Mouse (Mus musculus): ENCODE results near the gene Tab2. TPM values are rescaled to one million over a fixed set of nuclear protein-coding genes. Genes with fewer than 3 reads are reported as not detected.
A peak's percentile ranks its signal among the peaks of the same experiment; 100 is the strongest.

Tab2 gene
- polyA plus RNA-seq, 1 experiment from 2014 or later, result 22.1 TPM

GRCm38 (mm10) chr10:7861937-7862657 is 93.9 kb downstream of the Tab2 start:
- WGBS, result 84% methylated on average over 25 of the region's 25 CpGs
- H3K36me3 ChIP-seq, result no peaks in the 10 kb centered on the region
- peaks cover 19% of the 10 kb centered on the region for H3K4me1 ChIP-seq
- no peak overlapping the region for H3K4me2 ChIP-seq
- peaks cover 7% of the 10 kb centered on the region for H3K27me3 ChIP-seq
- no peak for ATAC-seq (ENCODE audit: insufficient number of reproducible peaks, low FRiP score, low TSS enrichment, low read depth)
- H3K9ac ChIP-seq, result no peak overlapping the region
- peak overlapping the region; percentile 71 for H3K27ac ChIP-seq
- no peaks in the 10 kb centered on the region for H3K9me3 ChIP-seq
- H3K4me3 ChIP-seq, result no peak overlapping the region

GRCm38 (mm10) chr10:7861259-7861936 is 94.6 kb downstream of the Tab2 start:
- Histone ChIP-seq H3K27me3 (no peaks in the 10 kb centered on the region), H3K4me2 (no peak overlapping the region), H3K36me3 (no peaks in the 10 kb centered on the region), H3K27ac (peak overlapping the region; percentile 71), H3K4me1 (peaks cover 16% of the 10 kb centered on the region), H3K9me3 (no peaks in the 10 kb centered on the region), H3K9ac (no peak overlapping the region), H3K4me3 (no peak overlapping the region)
- peak; percentile 67 for ATAC-seq (ENCODE audit: insufficient number of reproducible peaks, low FRiP score, low TSS enrichment, low read depth)
- 58% methylated on average over 14 of the region's 14 CpGs for WGBS

- ATAC-seq (ENCODE audit: insufficient number of reproducible peaks, low FRiP score, low TSS enrichment, low read depth), result no peak
- no peak overlapping the region for H3K4me2 ChIP-seq
- H3K27me3 ChIP-seq, result no peaks in the 10 kb centered on the region
- H3K9ac ChIP-seq, result no peak overlapping the region
- H3K27ac ChIP-seq, result peak overlapping the region; percentile 64; the same call in 1 of the 2 replicates
- whole genome bisulfite sequencing, result 85% methylated on average over 7 of the region's 7 CpGs
- peaks cover 16% of the 10 kb centered on the region for H3K4me1 ChIP-seq
- no peaks in the 10 kb centered on the region for H3K9me3 ChIP-seq
- H3K36me3 ChIP-seq, result no peaks in the 10 kb centered on the region
- no peak overlapping the region for H3K4me3 ChIP-seq
Observed at GRCm38 (mm10) chr10:7860494-7860893, 95.5 kb downstream of the Tab2 start.

Other genes starting within 250 kb of the Tab2 start
- gene Katna1, start 230.2 kb downstream of the Tab2 start, polyA plus RNA-seq (2015; fragmentation: Nextera tagmentation; extraction: Ambion mirVana), result 54.1 and 58.2 TPM in 2 replicates
- 92.0 and 99.6 TPM in 2 replicates for gene Ginm1, start 163.4 kb downstream of the Tab2 start, polyA plus RNA-seq (2015; fragmentation: Nextera tagmentation; extraction: Ambion mirVana)
- gene Ppil4, start 163.3 kb downstream of the Tab2 start, polyA plus RNA-seq (2015; fragmentation: Nextera tagmentation; extraction: Ambion mirVana), result 38.1 and 38.9 TPM in 2 replicates
- 0.12 and 0.37 TPM in 2 replicates for gene Zc3h12d, start 123.8 kb downstream of the Tab2 start, polyA plus RNA-seq (2015; fragmentation: Nextera tagmentation; extraction: Ambion mirVana)

Measured in limb, embryonic 15.5 days (tissue).